Mouse (Mus musculus) bone marrow macrophage, adult 2 months (primary cell): ENCODE data around the gene Gm49391.

ENCODE experiments used
- CTCF ChIP-seq: IDR thresholded peaks from 2 replicates; pipeline ENCODE4 v1.5.1; 2012; ENCODE audit warnings: low read depth, mild to moderate bottlenecking, low read length, moderate library complexity
- POLR2A ChIP-seq: IDR thresholded peaks from 2 replicates; pipeline ENCODE4 v1.6.1; 2012; ENCODE audit warnings: mild to moderate bottlenecking, low read depth, low read length, borderline replicate concordance

- TF ChIP-seq CTCF (no peak), POLR2A (no peak)
These were observed at the start of gene Gm49391, which contains the start of gene Ctla2a for GRCm38 (mm10) chr13:60936500-60936901.
